Mouse (Mus musculus) forebrain, postnatal 0 days (tissue): Measurements from ENCODE around the gene Picalm. TPM values are rescaled to one million over a fixed set of nuclear protein-coding genes. Genes with fewer than 3 reads are reported as not detected.

Source experiments
- ATAC-seq: fragments of 200-750 bp; cut with Nextera tagmentation; 2 replicates; pipeline ENCODE4 v1.8.0; 2017; ENCODE audit warnings: mild to moderate bottlenecking, moderate library complexity
- DNase-seq: peaks from one replicate; pipeline ENCODE4 v3.0.0-alpha.2; 2015
- H3K27ac ChIP-seq: fragments of 300-500 bp; sonication (generic); 2 replicates; pipeline ENCODE4 v1.5.1; 2014; ENCODE audit warnings: low read depth, mild to moderate bottlenecking, antibody characterized with exemption, low read length, moderate library complexity, mixed read lengths
- H3K27me3 ChIP-seq: fragments of 300-500 bp; sonication (generic); 2 replicates; pipeline ENCODE4 v1.6.1; 2014; ENCODE audit warnings: mild to moderate bottlenecking, low read length, mixed read lengths; ENCODE audit not compliant: insufficient read depth
- H3K36me3 ChIP-seq: fragments of 300-500 bp; sonication (generic); 2 replicates; pipeline ENCODE4 v1.6.1; 2014; ENCODE audit warnings: mild to moderate bottlenecking, moderate library complexity; ENCODE audit not compliant: insufficient read depth
- H3K4me1 ChIP-seq: fragments of 300-500 bp; sonication (generic); 2 replicates; pipeline ENCODE4 v1.6.1; 2014; ENCODE audit warnings: antibody characterized with exemption; ENCODE audit not compliant: insufficient read depth
- H3K4me2 ChIP-seq: fragments of 300-500 bp; sonication (generic); 2 replicates; pipeline ENCODE4 v1.6.1; 2014; ENCODE audit warnings: low read depth, mild to moderate bottlenecking, moderate library complexity
- H3K4me3 ChIP-seq: fragments of 300-500 bp; sonication (generic); 2 replicates; pipeline ENCODE4 v1.5.1; 2014; ENCODE audit warnings: low read depth, low read length, mixed read lengths
- H3K9ac ChIP-seq: fragments of 300-500 bp; sonication (generic); 2 replicates; pipeline ENCODE4 v1.6.1; 2014; ENCODE audit warnings: mild to moderate bottlenecking
- H3K9me3 ChIP-seq: fragments of 300-500 bp; sonication (generic); 2 replicates; pipeline ENCODE4 v1.6.1; 2016; ENCODE audit warnings: low read length
- CTCF ChIP-seq: sonication (generic); IDR thresholded peaks from 2 replicates; pipeline ENCODE4 v1.5.1; 2016; ENCODE audit warnings: antibody characterized with exemption, control low read depth, low read depth
- WGBS: fragments of 180-500 bp; shearing (Covaris S2); extraction: QIAGEN DNeasy Blood & Tissue Kit; methylation state at CpG from one replicate; pipeline ENCODE4 v1.1.7; 2014; 5-methylcytosine and 5-hydroxymethylcytosine counted together
- polyA plus RNA-seq: library from polyadenylated mRNA; unstranded; fragments of >200 nt; fragmentation: Nextera tagmentation; extraction: Ambion mirVana; gene quantifications from 2 replicates; pipeline ENCODE4 v1.2.1, GENCODE M21; 2015
- total RNA-seq: library from RNA; depleted of rRNA; stranded (reverse); fragments of >200 nt; gene quantifications from 2 replicates; pipeline ENCODE4 v1.2.3, GENCODE M21; 2014

Picalm gene
- total and polyA plus RNA-seq, 2 experiments from 2014 or later: 21.2 to 242 TPM

DNA sequence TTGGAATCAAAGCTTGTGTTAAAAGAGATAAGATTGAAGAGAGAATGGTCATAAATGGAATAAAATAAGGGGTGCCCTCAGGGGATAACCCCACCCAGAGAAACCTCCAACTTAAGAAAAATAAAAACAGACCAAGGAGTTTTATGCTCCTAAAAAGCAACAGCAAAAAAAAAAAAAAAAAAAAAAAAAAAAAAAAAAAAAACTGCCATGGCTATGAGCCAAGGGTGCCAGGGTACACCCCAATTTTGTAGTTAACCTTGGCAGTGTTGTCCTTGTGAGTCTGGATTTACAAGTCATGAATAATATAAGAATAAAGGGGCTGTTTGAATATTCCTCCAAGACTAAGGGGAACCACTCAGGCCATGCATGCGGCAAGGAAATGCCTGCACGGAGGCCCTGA, 13.9 kb upstream of the Picalm start:
- no peak for DNase-seq
- no peaks in the 10 kb centered on the region for H3K36me3 ChIP-seq

DNA sequence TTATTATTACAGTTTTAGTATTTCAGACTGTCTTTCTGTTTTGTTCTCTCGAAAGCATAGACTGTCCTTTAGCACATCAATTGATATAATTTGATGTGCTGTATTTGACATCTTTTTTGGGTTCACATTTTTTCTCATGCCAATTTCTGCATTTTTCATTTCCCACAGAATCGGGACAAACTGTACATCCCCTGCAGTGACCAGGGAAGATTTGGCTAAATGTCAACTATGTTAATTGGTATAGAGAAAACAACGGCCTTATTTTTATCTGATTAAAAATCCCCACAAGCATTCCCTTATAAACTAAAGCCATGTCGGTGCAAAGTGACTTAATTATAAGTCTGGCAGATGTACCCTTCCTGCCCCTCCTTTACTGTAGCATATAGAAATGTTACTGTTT, 9.9 kb upstream of the Picalm start:
- no peaks in the 10 kb centered on the region for H3K9me3 ChIP-seq
- no peak overlapping the region for H3K27ac ChIP-seq
- H3K9ac ChIP-seq: no peak overlapping the region
- ATAC-seq (no peak), DNase-seq (no peak)
- WGBS: 30% methylated on average over 4 of the region's 4 CpGs
- no peak overlapping the region for H3K4me3 ChIP-seq
- no peaks in the 10 kb centered on the region for H3K27me3 ChIP-seq
- no peaks in the 10 kb centered on the region for H3K4me1 ChIP-seq
- H3K36me3 ChIP-seq: no peaks in the 10 kb centered on the region
- TF ChIP-seq CTCF: no peak
- H3K4me2 ChIP-seq: no peak overlapping the region

More for the DNA sequence above, 13.9 kb upstream of the Picalm start:
- H3K9ac ChIP-seq: no peak overlapping the region
- H3K4me2 ChIP-seq: no peak overlapping the region
- WGBS: 77% methylated on average over 2 of the region's 2 CpGs
- H3K27me3 ChIP-seq: no peaks in the 10 kb centered on the region
- H3K27ac ChIP-seq: no peak overlapping the region
- H3K4me3 ChIP-seq: no peak overlapping the region
- TF ChIP-seq CTCF: no peak
- no peaks in the 10 kb centered on the region for H3K9me3 ChIP-seq
- ATAC-seq: no peak
- no peaks in the 10 kb centered on the region for H3K4me1 ChIP-seq

DNA sequence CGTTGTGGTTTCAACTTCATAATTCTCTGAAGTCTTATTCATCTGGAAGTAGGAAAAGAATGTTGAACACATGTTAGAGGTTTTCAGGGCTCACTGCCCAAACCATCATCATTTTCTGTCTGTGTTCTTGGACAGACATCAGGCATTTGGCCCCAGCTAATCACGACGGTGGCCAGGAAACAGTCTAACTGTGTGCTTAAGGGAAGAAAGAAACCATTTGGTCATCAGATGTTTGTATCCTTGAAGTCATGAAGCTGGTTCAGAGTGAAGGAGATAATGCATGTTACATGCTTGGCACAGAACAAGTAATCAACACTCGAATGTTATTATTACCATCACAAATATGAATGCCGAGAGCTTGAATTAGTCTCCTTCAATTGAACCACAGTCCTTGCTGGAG, 5.0 kb upstream of the Picalm start:
- no peak overlapping the region for H3K4me3 ChIP-seq
- DNase-seq (no peak), ATAC-seq (no peak)
- H3K4me1 ChIP-seq: no peaks in the 10 kb centered on the region
- no peak for TF ChIP-seq CTCF
- 87% methylated on average over 5 of the region's 5 CpGs for WGBS
- no peaks in the 10 kb centered on the region for H3K27me3 ChIP-seq
- no peaks in the 10 kb centered on the region for H3K36me3 ChIP-seq
- H3K9me3 ChIP-seq: no peaks in the 10 kb centered on the region
- H3K9ac ChIP-seq: no peak overlapping the region
- H3K4me2 ChIP-seq: no peak overlapping the region
- no peak overlapping the region for H3K27ac ChIP-seq

DNA sequence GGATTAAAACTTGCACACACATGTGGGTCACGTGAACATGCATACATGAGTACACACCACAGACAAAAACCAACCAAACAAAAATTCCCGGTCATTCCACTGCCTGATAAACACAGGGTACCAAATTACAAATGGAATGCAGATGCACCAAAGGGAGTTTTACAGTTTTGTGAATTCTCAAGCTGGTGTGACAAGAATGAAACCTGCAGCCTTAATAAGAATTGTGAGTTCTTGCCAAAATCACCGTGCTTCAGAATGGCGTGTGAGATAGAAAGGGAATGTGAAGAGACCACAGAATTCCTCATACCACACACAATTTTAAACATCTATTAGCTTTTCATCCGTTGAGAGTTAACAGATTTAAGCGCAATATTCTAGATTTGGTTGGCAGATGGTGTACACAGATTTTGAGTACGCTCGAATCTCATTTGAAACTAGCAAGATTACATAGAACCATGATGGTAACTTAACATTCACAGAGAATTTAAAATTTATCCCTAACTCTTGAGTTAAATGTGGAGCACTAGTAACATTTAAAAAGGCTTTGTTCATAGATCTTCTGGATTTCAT, 1.3 kb upstream of the Picalm start:
- Histone ChIP-seq H3K27me3 (no peaks in the 10 kb centered on the region), H3K4me3 (peak overlapping the region; percentile 97), H3K36me3 (no peaks in the 10 kb centered on the region), H3K27ac (peak overlapping the region; percentile 98), H3K4me2 (peak overlapping the region; percentile 76), H3K9me3 (no peaks in the 10 kb centered on the region), H3K9ac (peak overlapping the region; percentile 96), H3K4me1 (0 out of 2 replicates have a peak, but pooled peaks cover 4% of the 10 kb centered on the region)
- peak; percentile 69 for DNase-seq
- ATAC-seq: no peak
- WGBS: 43% methylated on average over 8 of the region's 8 CpGs
- no peak for TF ChIP-seq CTCF

DNA sequence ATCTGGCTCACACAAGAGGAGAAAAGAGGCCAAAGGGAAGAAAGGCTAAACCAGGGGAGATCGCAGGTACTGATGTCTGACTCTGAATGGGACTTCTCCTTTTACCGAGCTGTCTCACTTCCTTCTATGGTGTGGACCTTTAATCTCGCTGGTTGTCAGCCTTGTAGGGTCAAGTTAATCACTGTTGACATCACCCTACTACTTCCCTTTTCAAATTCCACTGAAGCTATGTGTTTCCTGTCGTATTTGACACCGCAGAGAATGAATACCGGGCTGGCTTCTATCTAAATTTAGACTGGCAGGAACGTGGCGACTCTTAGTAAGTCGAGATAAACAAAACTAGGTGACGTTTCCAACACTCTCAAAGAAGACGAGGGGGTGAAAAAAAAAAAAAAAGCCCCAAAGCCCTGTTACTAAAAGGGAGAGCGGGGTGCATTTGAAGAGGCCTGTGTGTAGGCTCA, 712 bp upstream of the Picalm start:
- WGBS: under 1% methylated on average over 12 of the region's 12 CpGs
- Histone ChIP-seq H3K36me3 (no peaks in the 10 kb centered on the region), H3K4me3 (peak overlapping the region; percentile 97), H3K27ac (peak overlapping the region; percentile 98), H3K4me2 (peak overlapping the region; percentile 76), H3K9me3 (no peaks in the 10 kb centered on the region), H3K4me1 (0 out of 2 replicates have a peak, but pooled peaks cover 4% of the 10 kb centered on the region), H3K9ac (peak overlapping the region; percentile 96), H3K27me3 (no peaks in the 10 kb centered on the region)
- ATAC-seq: peak; percentile 14
- DNase-seq: no peak
- no peak for TF ChIP-seq CTCF

DNA sequence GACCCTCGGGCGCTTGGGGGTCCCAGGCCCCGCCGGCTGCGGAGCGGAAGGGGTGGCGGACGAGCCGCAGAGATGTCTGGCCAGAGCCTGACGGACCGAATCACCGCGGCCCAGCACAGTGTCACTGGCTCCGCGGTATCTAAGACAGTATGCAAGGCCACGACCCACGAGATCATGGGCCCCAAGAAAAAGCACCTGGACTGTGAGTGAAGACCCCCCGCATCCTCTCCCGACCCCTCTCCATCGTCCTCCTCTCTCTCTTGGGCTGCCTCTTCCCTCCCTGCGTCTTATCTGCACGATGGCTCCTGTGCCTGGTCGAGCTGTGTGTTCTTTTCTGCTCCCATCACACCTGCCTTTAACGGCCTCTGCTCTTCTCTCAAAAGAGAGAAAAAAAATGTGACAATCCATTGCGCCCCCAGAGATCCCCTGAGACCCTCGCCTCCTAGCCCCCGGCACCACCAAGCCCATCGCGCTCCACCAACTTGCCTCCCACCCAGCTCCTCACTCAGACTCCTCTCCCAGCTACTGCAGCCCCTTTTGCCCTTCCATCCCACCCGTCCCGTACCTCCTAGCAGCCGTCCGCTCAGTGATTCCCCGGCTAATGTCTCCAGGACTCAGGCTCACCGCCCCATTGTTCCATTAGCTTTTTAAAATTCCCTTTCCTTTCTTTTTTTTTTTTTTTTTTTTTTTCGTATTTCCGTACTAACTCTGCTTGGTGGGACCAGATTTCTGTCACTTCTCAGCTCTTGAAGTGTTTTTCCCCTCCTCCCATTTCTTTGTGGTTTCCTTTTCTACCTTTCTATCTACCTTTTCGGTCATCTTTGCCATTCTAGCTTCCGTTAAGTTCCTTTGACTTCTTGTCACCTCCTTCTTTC, 725 bp downstream of the Picalm start:
- Histone ChIP-seq H3K36me3 (no peaks in the 10 kb centered on the region), H3K27me3 (no peaks in the 10 kb centered on the region), H3K4me2 (peak overlapping the region; percentile 76), H3K9me3 (no peaks in the 10 kb centered on the region), H3K9ac (peak overlapping the region; percentile 96), H3K4me1 (0 out of 2 replicates have a peak, but pooled peaks cover 4% of the 10 kb centered on the region), H3K4me3 (peak overlapping the region; percentile 97), H3K27ac (peak overlapping the region; percentile 98)
- no peak for TF ChIP-seq CTCF
- WGBS: 1% methylated on average over 39 of the region's 39 CpGs
- DNase-seq (peak; percentile 55), ATAC-seq (peak; percentile 40; the same call in 1 of the 2 replicates)

DNA sequence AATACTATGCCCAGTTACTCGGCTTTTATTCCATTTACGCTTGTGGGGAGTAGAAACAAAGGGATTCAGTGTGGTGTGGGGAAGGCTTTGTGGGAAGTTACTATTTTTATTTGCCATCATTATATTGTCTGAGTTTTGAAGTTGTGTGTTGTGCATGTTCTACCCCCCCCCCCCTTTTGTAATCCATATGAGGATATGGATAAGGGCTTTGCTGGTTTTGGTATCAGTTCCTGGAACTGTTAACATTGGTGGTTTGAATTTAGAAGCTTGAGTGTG, 1.3 kb downstream of the Picalm start:
- Histone ChIP-seq H3K27ac (peak overlapping the region; percentile 98), H3K9ac (peak overlapping the region; percentile 96), H3K9me3 (no peaks in the 10 kb centered on the region), H3K36me3 (no peaks in the 10 kb centered on the region), H3K27me3 (no peaks in the 10 kb centered on the region), H3K4me3 (peak overlapping the region; percentile 97), H3K4me1 (0 out of 2 replicates have a peak, but pooled peaks cover 4% of the 10 kb centered on the region), H3K4me2 (peak overlapping the region; percentile 76)
- WGBS: 1% methylated on average over 2 of the region's 2 CpGs
- no peak for TF ChIP-seq CTCF
- ATAC-seq: no peak
- peak; percentile 14 for DNase-seq
